Mouse (Mus musculus) midbrain, embryonic 14.5 days (tissue): ENCODE measurements around the gene Nav3. TPM values are rescaled to one million over a fixed set of nuclear protein-coding genes. Genes with fewer than 3 reads are reported as not detected.

Experiments
- ATAC-seq: fragments of 200-750 bp; cut with Nextera tagmentation; 2 replicates; pipeline ENCODE4 v1.8.0; 2017; ENCODE audit warnings: moderate number of reproducible peaks, moderate library complexity; ENCODE audit not compliant: low FRiP score, low TSS enrichment
- DNase-seq: peaks from one replicate; pipeline ENCODE4 v3.0.0-alpha.2; 2015
- H3K27ac ChIP-seq: fragments of 300-500 bp; sonication (generic); replicated peaks from 2 replicates; pipeline ENCODE4 v1.5.1; 2014; ENCODE audit warnings: mild to moderate bottlenecking, low read depth, low read length, moderate library complexity
- H3K27me3 ChIP-seq: fragments of 300-500 bp; sonication (generic); 2 replicates; pipeline ENCODE4 v1.6.1; 2014; ENCODE audit warnings: low read length, control low read depth, mixed read lengths; ENCODE audit not compliant: control insufficient read depth, insufficient read depth
- H3K36me3 ChIP-seq: fragments of 300-500 bp; sonication (generic); 2 replicates; pipeline ENCODE4 v1.6.1; 2014; ENCODE audit warnings: low read length, control low read depth; ENCODE audit not compliant: control insufficient read depth, insufficient read depth
- H3K4me1 ChIP-seq: fragments of 300-500 bp; sonication (generic); 2 replicates; pipeline ENCODE4 v1.6.1; 2014; ENCODE audit warnings: mild to moderate bottlenecking, antibody characterized with exemption, low read length, control low read depth; ENCODE audit not compliant: control insufficient read depth, insufficient read depth
- H3K4me2 ChIP-seq: fragments of 300-500 bp; sonication (generic); 2 replicates; pipeline ENCODE4 v1.6.1; 2014; ENCODE audit warnings: mild to moderate bottlenecking, low read length, moderate library complexity
- H3K4me3 ChIP-seq: fragments of 300-500 bp; sonication (generic); replicated peaks from 2 replicates; pipeline ENCODE4 v1.5.1; 2014; ENCODE audit warnings: low read depth, low read length
- H3K9ac ChIP-seq: fragments of 300-500 bp; sonication (generic); replicated peaks from 2 replicates; pipeline ENCODE4 v1.6.1; 2014; ENCODE audit warnings: mild to moderate bottlenecking, low read length, moderate library complexity
- H3K9me3 ChIP-seq: fragments of 300-500 bp; sonication (generic); 2 replicates; pipeline ENCODE4 v1.6.1; 2016; ENCODE audit warnings: low read length, control low read depth, mixed read lengths; ENCODE audit not compliant: control insufficient read depth
- WGBS: fragments of 180-500 bp; shearing (Covaris S2); extraction: QIAGEN DNeasy Blood & Tissue Kit; methylation state at CpG from one replicate; pipeline ENCODE4 v1.1.7; 2014; 5-methylcytosine and 5-hydroxymethylcytosine counted together
- polyA plus RNA-seq: library from polyadenylated mRNA; unstranded; fragments of >200 nt; fragmentation: Nextera tagmentation; extraction: Ambion mirVana; gene quantifications from 2 replicates; pipeline ENCODE4 v1.2.1, GENCODE M21; 2014

The Nav3 gene
- polyA plus RNA-seq, 1 experiment from 2014 or later = 26.9 TPM

DNA sequence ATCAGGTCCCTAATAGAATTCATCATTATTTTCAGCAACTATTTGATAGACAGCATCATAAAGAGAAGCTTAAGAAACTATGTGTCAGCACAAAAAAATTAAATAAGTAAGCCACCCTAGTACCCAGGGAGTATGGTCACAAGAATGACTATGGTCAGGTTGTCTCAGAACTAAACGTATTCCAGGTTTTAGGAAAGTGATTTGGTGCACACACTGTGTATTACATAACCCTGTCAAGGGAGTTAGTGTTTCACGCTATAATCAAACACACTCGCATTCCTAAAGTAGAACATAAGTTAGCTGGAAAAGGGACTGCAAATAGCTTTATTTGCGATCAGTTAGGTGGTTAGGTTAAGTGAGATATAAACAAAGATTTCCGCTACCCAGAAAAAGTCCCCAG is 126.0 kb downstream of the Nav3 start:
- Histone ChIP-seq H3K4me3 (no peak overlapping the region), H3K4me1 (no peaks in the 10 kb centered on the region), H3K36me3 (no peaks in the 10 kb centered on the region), H3K9me3 (no peaks in the 10 kb centered on the region), H3K9ac (no peak overlapping the region), H3K4me2 (no peak overlapping the region), H3K27ac (no peak overlapping the region), H3K27me3 (no peaks in the 10 kb centered on the region)
- WGBS = 91% methylated on average over 5 of the region's 5 CpGs
- DNase-seq (no peak), ATAC-seq (no peak)

DNA sequence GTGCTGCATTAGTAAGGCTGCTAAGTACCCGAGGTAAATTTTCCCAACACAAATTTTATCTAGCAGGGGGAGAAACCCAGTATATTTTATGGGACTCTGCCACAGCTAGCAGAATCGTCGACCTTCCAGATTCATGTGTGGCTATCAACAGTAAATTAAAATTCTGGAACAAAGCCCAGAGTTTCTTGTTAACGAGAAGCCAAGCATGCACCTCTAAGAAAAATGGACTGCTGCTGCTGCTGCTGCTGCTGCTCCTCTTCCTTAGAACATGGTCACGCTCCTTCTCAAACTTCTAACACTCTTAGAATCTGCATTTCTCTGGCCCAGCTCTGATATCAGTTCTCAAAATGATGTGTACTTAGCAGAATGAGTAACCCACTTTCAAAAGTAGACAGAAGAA is 126.4 kb downstream of the Nav3 start:
- H3K27ac ChIP-seq = no peak overlapping the region
- WGBS = 78% methylated on average over 5 of the region's 5 CpGs
- no peak for ATAC-seq

DNA sequence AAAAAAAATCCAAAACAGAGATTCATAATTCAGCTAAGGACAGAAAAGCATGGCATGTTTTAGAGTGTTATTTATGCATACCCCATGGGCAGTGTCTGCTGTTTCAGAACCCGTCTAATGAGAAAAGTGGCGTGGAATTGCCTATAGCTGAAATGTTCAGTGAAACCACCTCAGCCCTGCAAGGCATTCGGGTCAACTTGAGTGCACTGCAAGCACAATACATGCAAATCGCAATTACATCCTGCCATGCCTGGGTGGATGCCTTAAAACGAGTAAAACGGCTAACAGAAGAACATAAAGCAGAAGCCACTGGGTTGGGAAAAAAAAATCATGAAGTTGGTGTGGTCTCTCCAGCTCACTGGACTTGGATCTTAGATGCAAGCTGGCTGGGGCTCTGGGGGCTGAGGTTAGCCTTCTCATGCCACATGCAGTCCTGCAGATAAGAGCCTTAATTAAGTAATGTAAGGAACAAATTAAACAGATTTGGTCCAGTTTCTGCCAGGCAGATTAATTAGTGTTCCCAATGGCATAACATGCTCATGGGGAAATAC is 133.8 kb downstream of the Nav3 start:
- no peaks in the 10 kb centered on the region for H3K9me3 ChIP-seq
- no peak overlapping the region for H3K4me3 ChIP-seq
- no peaks in the 10 kb centered on the region for H3K27me3 ChIP-seq
- no peaks in the 10 kb centered on the region for H3K36me3 ChIP-seq
- H3K4me1 ChIP-seq = no peaks in the 10 kb centered on the region
- DNase-seq (peak; percentile 46), ATAC-seq (no peak)
- no peak overlapping the region for H3K4me2 ChIP-seq
- H3K27ac ChIP-seq = no peak overlapping the region
- no peak overlapping the region for H3K9ac ChIP-seq
- WGBS = 42% methylated on average over 6 of the region's 6 CpGs

More for the DNA sequence above, 126.4 kb downstream of the Nav3 start:
- H3K9ac ChIP-seq = no peak overlapping the region
- H3K4me2 ChIP-seq = no peak overlapping the region
- H3K36me3 ChIP-seq = no peaks in the 10 kb centered on the region
- no peaks in the 10 kb centered on the region for H3K27me3 ChIP-seq
- peak; percentile 28 for DNase-seq
- H3K4me1 ChIP-seq = no peaks in the 10 kb centered on the region
- H3K9me3 ChIP-seq = no peaks in the 10 kb centered on the region
- no peak overlapping the region for H3K4me3 ChIP-seq

DNA sequence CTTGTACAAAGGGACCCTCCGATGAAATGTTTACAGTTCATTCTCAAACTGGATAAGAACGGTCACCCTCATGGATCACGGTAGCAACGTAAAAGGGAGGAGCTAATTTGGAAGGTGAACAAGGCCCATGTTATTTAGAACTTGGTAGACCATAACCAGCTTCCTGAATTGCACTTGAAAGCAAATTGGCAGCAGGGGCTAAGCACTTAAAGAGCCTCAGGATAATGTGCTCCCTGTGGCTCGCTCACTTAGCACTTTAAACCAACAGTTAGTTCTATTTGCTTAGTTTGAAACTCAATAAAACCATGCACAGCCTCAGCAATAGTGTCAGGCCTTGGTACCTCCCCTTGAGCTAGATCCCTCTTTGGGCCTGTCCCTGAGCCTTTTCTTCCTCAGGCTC is 138.7 kb downstream of the Nav3 start:
- Histone ChIP-seq H3K4me1 (no peaks in the 10 kb centered on the region), H3K27me3 (no peaks in the 10 kb centered on the region), H3K4me3 (no peak overlapping the region), H3K9ac (no peak overlapping the region), H3K27ac (no peak overlapping the region), H3K9me3 (no peaks in the 10 kb centered on the region; the same call in 1 of the 2 replicates), H3K4me2 (no peak overlapping the region), H3K36me3 (no peaks in the 10 kb centered on the region)
- 79% methylated on average over 5 of the region's 5 CpGs for WGBS
- DNase-seq (no peak), ATAC-seq (no peak)

DNA sequence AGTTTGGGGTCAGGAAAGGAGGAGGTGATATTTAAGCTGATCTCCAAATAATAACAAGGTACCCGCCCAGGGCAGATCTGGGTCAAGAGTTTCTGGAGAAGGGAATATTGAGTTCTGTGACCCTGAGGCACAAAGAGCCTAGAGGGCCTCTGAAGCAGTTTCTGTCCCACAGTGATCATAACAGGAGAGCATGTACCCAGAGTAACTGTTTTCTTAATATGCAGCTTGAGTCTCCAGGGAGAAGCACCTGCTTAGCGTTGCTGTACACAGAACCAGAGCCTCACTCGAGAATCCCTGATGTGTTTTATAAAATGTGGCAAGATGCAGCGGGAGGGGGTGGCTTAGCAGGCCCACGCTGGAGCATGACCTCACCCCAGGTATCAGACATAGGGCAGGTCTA is 141.5 kb downstream of the Nav3 start:
- DNase-seq (peak; percentile 59), ATAC-seq (peak; percentile 34; the same call in 1 of the 2 replicates)
- Histone ChIP-seq H3K27me3 (no peaks in the 10 kb centered on the region), H3K27ac (peak overlapping the region; percentile 27; the same call in 1 of the 2 replicates), H3K36me3 (no peaks in the 10 kb centered on the region), H3K9ac (no peak overlapping the region), H3K4me1 (no peaks in the 10 kb centered on the region), H3K4me3 (no peak overlapping the region), H3K4me2 (no peak overlapping the region), H3K9me3 (no peaks in the 10 kb centered on the region; the same call in 1 of the 2 replicates)
- 38% methylated on average over 5 of the region's 5 CpGs for WGBS

DNA sequence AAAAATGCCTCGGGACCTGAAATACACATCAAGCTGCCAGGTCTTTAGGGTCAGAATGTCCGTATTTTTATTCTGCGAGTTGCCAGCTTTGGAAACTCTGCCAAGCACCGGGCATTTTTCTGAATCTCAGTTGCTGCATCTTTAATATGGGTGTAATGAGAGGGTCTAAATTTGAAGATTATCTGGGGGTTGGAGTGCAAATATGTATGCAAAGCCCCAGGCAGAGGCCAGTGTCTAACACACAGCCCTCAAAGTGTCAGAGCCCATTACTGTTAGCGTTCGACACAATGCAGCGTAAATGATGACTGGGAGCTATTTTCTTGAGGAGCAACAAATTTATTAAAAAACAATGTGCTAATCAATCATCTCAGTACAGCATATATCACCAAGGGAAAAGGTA is 142.0 kb downstream of the Nav3 start:
- Histone ChIP-seq H3K4me1 (no peaks in the 10 kb centered on the region), H3K9ac (no peak overlapping the region), H3K27me3 (no peaks in the 10 kb centered on the region), H3K4me2 (no peak overlapping the region), H3K9me3 (no peaks in the 10 kb centered on the region; the same call in 1 of the 2 replicates), H3K27ac (no peak overlapping the region), H3K36me3 (no peaks in the 10 kb centered on the region), H3K4me3 (no peak overlapping the region)
- 53% methylated on average over 7 of the region's 7 CpGs for whole genome bisulfite sequencing
- peak; percentile 60 for DNase-seq
- peak; percentile 62; the same call in 1 of the 2 replicates for ATAC-seq

DNA sequence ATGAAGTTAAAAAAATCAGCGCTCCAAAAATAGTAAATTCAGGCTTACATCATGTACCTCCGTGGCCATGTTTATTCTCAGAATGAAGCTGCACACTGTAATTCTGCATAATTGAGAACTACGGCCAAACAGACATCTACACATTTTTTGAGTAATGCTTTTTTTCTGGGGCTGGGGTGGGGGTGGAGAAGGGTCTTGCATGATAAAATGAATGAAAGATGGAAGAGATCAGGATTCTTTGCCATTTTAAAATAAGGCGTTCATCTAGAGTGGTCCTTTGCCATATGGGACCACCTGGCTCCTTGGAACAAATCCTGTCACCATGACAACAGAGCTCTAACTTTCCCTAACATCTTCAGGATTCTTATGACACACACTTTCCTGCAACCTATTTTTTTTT is 146.5 kb downstream of the Nav3 start:
- H3K36me3 ChIP-seq = no peaks in the 10 kb centered on the region
- H3K27me3 ChIP-seq = no peaks in the 10 kb centered on the region
- H3K4me2 ChIP-seq = no peak overlapping the region
- H3K9me3 ChIP-seq = no peaks in the 10 kb centered on the region; the same call in 1 of the 2 replicates
- peak; percentile 51 for DNase-seq
- ATAC-seq = no peak
- H3K27ac ChIP-seq = no peak overlapping the region
- no peaks in the 10 kb centered on the region for H3K4me1 ChIP-seq
- H3K9ac ChIP-seq = no peak overlapping the region
- WGBS = 86% methylated on average over 4 of the region's 4 CpGs
- no peak overlapping the region for H3K4me3 ChIP-seq

DNA sequence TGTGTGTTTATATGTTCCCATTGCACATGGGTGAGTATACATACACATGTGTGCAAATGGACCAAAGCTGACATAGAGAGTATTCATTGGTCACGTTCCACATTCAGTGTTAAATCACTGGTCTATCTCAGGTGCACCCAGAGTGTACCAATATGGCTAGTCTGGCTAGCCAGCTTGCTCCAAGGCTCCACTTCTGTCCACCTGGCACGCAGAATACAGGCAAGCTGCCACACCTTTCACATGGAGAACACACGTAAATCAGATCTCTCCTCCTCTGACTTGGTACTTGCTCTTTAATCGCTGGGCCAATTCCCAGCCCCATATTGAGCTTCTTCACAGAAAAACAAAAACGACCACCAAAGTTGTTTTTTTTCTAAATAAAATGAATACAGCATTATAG is 150.4 kb downstream of the Nav3 start:
- DNase-seq = no peak
- no peak for ATAC-seq
- H3K9ac ChIP-seq = no peak overlapping the region
- no peaks in the 10 kb centered on the region for H3K27me3 ChIP-seq
- H3K9me3 ChIP-seq = no peaks in the 10 kb centered on the region
- no peaks in the 10 kb centered on the region for H3K4me1 ChIP-seq
- H3K36me3 ChIP-seq = no peaks in the 10 kb centered on the region
- H3K4me2 ChIP-seq = no peak overlapping the region
- H3K4me3 ChIP-seq = no peak overlapping the region
- 90% methylated on average over 5 of the region's 5 CpGs for WGBS
- H3K27ac ChIP-seq = no peak overlapping the region

DNA sequence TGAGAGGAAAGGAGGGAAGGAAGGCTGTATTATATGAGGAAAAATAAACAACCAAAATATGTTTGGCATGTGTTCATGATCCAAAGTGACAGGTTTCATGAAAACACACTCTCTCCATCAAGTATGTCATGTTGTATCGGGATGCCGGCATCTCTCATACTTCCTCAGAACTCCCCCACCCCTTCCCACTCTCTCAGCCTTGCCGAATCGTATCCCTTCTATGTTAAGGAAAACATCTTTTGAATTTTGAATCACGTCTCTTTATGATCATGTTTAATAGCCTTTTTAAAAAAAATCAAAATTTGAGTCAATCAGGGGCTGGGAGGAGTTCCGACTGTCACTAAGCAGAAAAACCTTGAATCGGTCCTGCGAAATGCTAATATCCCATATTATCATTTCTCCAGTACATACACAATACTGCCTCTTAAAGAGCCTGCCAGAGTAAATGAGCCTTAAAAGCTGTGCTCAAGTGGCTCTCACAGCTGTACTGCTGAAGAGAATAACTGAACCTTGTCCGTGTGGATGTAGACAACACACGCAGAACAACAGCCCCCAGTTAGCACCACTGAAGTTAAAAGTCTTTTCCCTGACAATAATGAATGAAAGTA is 165.9 kb downstream of the Nav3 start:
- no peak overlapping the region for H3K9ac ChIP-seq
- H3K4me3 ChIP-seq = no peak overlapping the region
- ATAC-seq (no peak), DNase-seq (no peak)
- no peaks in the 10 kb centered on the region for H3K4me1 ChIP-seq
- H3K27ac ChIP-seq = no peak overlapping the region
- no peaks in the 10 kb centered on the region for H3K27me3 ChIP-seq
- no peaks in the 10 kb centered on the region for H3K36me3 ChIP-seq
- no peak overlapping the region for H3K4me2 ChIP-seq
- 83% methylated on average over 10 of the region's 10 CpGs for WGBS
- no peaks in the 10 kb centered on the region for H3K9me3 ChIP-seq
